Mouse (Mus musculus) ES-E14 (cell line): Measurements from ENCODE around the gene Synj2.

Source experiments
- HCFC1 ChIP-seq: IDR thresholded peaks from 2 replicates; pipeline ENCODE4 v1.6.1; 2012; ENCODE audit warnings: low read length, inconsistent platforms, borderline replicate concordance; ENCODE audit not compliant: insufficient read depth
- ZNF384 ChIP-seq: IDR thresholded peaks from 2 replicates; pipeline ENCODE4 v1.6.1; 2012; ENCODE audit warnings: low read depth, low read length, inconsistent platforms

- no peak for TF ChIP-seq HCFC1
- TF ChIP-seq ZNF384, result no peak
Measured at GRCm38 (mm10) chr17:5977056-5977920, 36.2 kb downstream of the Synj2 start.
